Mouse (Mus musculus) layer of hippocampus, adult 11-12 months (tissue): ENCODE measurements around the gene Il23r.
A peak's percentile ranks its signal among the peaks of the same experiment; 100 is the strongest.
"Not testable (repeated sequence)": the region's sequence is repeated elsewhere in the genome, so short reads cannot be mapped to it uniquely, and the experiment has no call there.

Experiments used
- DNase-seq: peaks from one replicate; pipeline ENCODE4 v3.0.0; 2022; ENCODE audit warnings: low spot score

Il23r gene

DNA sequence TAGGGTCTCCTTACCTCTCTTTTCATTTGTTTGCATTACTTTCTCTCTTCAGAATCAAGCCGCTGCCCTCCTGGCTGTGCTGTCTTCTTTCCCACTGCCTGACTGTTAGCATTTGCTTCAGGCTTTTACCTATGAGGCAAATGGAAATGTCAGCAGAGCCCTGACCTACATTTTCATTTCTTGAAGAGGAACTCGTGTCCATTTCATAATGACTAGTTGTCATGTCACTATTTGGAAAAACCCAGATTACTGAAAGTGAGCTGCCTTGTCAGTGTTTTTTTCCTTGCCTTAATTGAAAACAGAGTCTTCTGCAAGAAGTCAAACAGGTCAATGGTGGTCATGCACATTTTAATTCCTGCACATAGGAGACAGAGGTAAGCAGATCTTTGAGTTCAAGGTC lies at the start of gene Il23r:
Gene Il23r, minus strand, starts transcription at position 101 of the 400 bp plus-strand sequence.
- DNase-seq: no peak

GRCm38 (mm10) chr6:67535777-67536054 lies 44.1 kb upstream of the Il23r start, which contains the start of gene Tacstd2:
Gene Tacstd2, minus strand, starts transcription at chr6:67535796.
- DNase-seq: no peak

- DNase-seq: no peak
These were observed 43.5 kb upstream of the Il23r start for GRCm38 (mm10) chr6:67535005-67535776.

DNA sequence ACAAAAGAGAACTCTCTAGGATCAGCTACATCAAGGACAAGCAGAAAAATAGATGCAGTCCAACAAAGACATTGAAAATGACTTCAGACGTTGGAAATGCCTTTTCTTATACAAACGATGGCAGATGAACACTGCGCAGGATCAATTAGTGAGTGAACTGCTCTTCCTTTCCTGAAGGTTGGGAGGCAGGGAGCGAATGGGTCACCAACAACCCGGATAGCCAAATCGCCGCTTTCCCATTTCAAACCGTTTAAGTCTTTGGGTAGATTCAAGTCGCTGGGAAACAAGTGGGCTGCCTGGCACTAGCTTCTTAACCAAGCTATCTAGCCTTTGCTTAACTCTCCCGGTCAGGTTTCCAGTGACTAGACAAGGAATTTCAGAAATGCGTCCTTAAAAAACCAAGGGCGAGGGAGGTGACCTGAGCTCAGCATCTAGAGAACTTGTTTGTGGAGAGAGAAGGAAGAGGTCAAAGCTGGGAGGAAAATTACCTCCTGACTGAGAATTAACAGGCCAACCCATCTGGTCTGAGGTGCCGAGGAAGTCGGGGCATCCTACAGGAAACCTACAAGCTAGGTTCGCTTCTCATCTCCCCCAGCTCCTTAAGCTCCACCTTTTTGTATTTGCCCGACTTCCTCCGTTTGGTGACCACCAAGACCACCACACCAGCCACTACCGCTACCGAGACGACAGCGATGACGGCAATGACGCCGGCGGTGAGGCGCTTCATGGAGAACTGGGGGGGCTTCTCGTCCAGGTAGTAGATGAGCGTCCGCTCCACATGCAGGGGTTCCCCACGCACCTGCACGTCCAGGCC lies 42.7 kb upstream of the Il23r start:
- no peak for DNase-seq

DNA sequence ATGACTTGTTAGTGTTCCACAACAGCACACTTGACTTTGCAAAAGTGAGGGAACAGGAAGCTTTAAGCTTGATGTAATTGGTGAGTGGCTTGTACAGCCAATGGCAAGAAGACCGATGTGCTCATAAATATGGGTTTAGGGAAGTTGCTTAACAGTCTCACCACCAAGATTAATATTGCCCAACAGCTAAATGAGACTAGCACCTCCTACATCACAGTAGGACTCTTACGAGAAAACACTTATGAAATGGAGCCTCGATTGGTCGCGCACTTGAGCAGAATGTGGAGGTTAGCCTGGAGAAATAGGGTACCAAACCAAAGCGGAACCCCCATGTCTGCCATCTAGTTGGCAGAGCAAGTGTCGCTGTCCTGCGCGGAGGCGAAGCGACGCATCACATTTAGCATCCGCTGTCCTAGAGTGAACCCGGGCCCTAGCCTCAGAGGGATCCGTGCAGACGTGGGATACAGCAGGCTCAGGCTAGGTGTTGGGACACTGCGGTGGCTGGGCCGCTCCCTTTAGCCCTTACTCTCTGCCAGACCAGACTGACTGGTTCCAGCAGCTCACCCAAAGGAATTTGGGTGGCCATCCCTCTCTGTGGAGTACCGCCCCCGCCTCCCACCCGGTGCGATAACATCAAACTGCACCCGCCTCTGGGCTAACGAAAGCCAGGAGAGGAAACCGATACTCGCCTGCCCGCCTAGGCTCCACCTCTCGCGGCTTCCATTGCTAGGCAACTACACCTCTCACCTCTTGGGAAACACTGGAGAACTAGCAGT lies 41.2 kb upstream of the Il23r start:
- DNase-seq: no peak

- DNase-seq: no peak
These were observed 40.1 kb upstream of the Il23r start for GRCm38 (mm10) chr6:67531822-67532162.

GRCm38 (mm10) chr6:67530992-67531821 lies 39.6 kb upstream of the Il23r start:
- no peak for DNase-seq

GRCm38 (mm10) chr6:67526356-67526755 lies 34.7 kb upstream of the Il23r start:
- no peak for DNase-seq

DNA sequence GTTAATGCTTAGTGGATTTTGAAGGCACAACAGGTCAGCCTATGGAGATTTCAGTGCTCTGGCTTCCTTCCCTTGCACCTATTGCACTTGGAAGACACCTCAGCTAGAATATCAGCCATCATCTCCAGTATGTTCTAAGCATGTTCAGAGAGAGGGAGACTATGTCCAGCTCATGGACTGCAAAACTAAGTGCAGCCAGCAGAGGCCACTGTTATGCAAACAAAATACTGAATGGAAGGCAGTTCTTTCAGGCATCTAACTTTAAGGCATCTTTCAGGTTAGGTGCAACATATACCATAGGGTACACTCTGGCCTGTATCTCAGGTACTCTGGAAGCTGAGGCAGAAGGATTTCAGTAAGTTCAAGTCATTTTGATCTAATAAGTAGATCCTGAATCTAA lies 19.1 kb upstream of the Il23r start:
- DNase-seq: peak; percentile 35

DNA sequence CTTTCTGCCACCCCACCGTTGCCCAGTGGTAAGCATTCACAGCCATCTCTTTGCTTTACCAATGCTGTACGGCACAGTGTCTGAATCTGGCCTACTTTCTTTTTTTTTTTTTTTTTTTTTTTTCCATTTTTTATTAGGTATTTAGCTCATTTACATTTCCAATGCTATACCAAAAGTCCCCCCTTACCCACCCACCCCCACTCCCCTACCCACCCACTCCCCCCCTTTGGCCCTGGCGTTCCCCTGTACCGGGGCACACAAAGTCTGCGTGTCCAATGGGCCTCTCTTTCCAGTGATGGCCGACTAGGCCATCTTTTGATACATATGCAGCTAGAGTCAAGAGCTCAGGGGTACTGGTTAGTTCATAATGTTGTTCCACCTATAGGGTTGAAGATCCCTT lies 10.3 kb upstream of the Il23r start:
- not testable (repeated sequence) for DNase-seq

DNA sequence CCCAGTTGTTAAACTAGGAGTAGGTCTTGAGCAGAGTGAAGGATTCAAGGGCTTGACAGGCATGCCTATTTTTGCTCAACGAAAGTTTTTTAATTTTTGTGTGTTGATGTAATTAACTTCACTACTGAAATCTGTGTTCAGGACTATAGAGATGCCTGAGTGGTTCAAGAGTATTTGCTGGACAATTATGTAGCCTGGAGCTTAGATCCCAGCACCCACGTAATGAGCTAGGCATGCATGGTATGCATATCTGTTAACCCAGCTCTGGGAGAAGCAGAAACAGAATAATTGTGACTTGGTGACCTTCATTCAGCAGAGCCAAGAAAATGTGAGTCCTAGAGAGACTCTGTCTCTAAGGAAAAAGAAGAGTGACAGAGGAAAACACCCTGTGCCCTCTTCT lies 10.6 kb downstream of the Il23r start:
- no peak for DNase-seq

DNA sequence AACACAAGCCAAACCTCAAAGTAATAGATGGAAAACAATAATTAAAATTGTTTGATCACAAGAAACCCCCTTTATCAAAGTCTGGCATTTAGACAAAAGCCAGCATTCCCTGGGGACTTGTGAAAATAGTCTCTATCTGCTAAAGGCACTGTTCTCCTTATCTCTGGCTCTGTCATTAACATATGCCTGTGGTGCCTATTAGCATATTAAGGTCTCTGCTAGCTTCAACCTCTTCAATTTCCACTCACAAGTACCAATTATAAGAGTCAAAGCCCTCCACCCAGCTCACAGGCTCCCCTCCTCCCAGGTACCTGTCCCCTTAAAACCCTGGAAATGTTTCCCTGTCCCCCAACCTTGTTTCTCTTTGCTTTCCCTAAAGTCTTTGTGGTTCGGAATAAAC lies 20.4 kb downstream of the Il23r start:
- no peak for DNase-seq

- DNase-seq: no peak
These were observed 32.2 kb downstream of the Il23r start for GRCm38 (mm10) chr6:67459424-67459823.

- peak; percentile 54 for DNase-seq
These were observed 40.3 kb downstream of the Il23r start for GRCm38 (mm10) chr6:67451330-67451729.

DNA sequence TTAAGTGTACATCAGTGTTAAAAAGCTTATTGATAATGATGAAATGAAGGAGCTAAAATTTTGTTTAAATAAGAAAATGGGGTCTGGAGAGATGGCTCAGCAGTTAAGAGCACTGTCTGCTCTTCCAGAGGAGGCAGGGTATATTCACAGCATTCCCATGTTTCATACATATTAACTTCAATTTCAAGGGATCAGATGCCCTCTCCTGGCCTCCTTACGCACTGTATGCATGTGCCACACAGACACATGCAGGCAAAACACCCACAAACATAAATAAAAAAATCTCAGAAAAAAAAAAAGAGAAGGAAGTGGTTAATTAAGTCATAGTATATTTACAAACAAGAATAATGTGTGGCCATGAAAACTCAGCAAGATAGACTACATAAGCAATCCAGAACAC lies 45.8 kb downstream of the Il23r start:
- no peak for DNase-seq

GRCm38 (mm10) chr6:67443124-67443523 lies 48.5 kb downstream of the Il23r start:
- no peak for DNase-seq

DNA sequence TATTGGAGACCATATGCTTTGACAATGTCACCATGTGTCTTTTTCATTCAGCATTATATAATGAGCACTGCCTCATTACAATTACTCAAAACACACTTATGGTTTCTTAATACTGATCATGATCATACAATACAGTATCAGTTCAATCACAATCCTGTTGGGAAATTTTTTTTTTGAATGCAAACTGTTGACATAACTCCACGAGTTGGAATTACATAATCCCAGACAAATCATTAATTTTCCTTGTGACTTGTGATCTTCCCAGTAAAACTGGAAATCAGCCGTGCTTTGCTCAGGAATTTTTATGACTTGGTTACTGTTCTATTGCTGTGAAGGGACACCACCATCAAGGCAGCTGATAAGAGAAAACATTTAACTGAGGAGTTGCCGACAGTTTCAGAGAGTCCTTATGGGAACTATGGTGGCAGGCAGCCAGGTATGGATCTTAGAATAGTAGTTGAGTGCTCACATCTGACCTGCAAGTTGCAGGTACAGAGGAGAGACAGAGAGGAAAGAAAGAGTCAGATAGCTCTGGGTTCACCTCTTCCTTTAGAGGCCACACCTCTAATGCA lies 53.8 kb downstream of the Il23r start:
- DNase-seq: no peak

GRCm38 (mm10) chr6:67437028-67437427 lies 54.6 kb downstream of the Il23r start:
- DNase-seq: no peak

GRCm38 (mm10) chr6:67436295-67436694 lies 55.4 kb downstream of the Il23r start:
- no peak for DNase-seq

DNA sequence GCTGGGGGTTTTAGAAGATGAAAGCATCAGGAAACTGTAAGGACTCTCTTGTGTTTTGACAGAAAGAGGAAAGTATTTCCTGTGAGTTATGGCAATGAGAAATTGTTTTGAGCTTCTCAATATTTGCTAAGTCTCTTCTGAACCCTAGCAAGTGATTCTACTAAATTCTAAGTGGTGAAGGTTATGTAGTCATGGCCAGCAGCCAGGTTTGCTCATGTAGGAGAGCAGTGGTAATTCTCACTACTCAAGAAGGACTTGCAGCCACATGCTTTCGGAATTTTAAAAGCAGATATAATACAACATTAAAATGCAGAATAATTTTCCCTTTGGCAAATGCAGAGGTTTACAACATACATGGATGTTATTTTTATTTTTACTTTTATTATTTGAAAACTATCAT lies 55.9 kb downstream of the Il23r start:
- DNase-seq: no peak

DNA sequence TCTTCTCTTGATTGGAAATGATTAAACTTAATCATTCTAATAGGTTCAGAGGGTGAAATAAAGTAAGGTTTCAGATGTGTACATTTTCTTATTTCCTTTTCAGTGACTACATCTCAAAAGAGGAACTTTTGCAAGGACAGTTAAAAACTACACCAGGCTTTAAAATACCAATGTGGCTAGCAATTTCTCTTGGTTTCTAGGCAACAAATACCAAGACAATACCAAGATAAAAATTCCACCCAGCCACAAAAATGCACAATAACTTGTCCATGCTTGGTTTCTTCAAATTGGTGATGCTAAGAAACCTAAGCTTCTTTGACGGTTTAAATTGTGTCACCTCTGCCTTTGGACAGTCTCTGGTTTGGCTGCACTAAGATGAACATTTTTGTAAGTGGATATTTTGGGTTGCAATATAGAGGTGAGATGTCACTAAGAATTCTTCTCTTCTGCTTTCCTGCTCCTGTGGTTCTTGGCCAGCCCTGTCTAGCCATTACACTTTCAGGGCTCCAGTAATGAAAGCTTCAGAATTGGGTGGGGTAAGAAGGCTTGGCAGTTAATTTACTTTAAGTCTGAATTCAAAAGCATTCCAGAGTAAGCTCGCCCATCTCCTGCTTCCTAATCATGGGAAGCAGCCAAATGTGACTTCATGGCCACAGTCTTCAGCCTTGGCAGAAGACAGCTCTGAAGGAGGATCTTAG lies 56.8 kb downstream of the Il23r start:
- no peak for DNase-seq
